Mouse (Mus musculus) megakaryocyte progenitor cell, adult 5-6 weeks (primary cell): ENCODE results near the gene Amfr. TPM values are rescaled to one million over a fixed set of nuclear protein-coding genes. Genes with fewer than 3 reads are reported as not detected.

Source experiments
- ATAC-seq: replicated peaks from 2 replicates; pipeline ENCODE4 v1.8.0; 2016; ENCODE audit warnings: mild to moderate bottlenecking, moderate TSS enrichment, inconsistent platforms; ENCODE audit not compliant: poor library complexity
- total RNA-seq, 2 experiments: library from RNA; stranded (forward) in 1 of 2; stranded (reverse) in 1 of 2; fragments of 157-497, 149-512 nt in 1 of 2; fragments of 200-1000 nt in 1 of 2; gene quantifications; 2 replicates each; pipeline versions ENCODE4 v1.2.3 to v1.2.4; 2015 to 2017

Gene Amfr
- total RNA-seq, 2 experiments from 2014 or later = 31.0 to 132 TPM

GRCm38 (mm10) chr8:93938193-93938592 is 74.4 kb downstream of the Amfr start:
- no peak for ATAC-seq

- no peak for ATAC-seq
Observed at GRCm38 (mm10) chr8:93933288-93933687, 79.4 kb downstream of the Amfr start.

GRCm38 (mm10) chr8:93932873-93933272 is 79.8 kb downstream of the Amfr start:
- ATAC-seq = peak; percentile 100

- no peak for ATAC-seq
Observed at GRCm38 (mm10) chr8:93931336-93931735, 81.3 kb downstream of the Amfr start.

- no peak for ATAC-seq
Observed at GRCm38 (mm10) chr8:93929233-93929632, 83.4 kb downstream of the Amfr start.

GRCm38 (mm10) chr8:93925513-93925912 is 87.1 kb downstream of the Amfr start:
- ATAC-seq = no peak

- no peak for ATAC-seq
Observed at GRCm38 (mm10) chr8:93923897-93924334, 88.7 kb downstream of the Amfr start.

Other genes starting within 250 kb of the Amfr start
- not detected in 2 replicates for gene Gnao1, start 202.9 kb downstream of the Amfr start, total RNA-seq (2015)
- gene Gnao1, start 202.9 kb downstream of the Amfr start, total RNA-seq (2017) = not detected in 2 replicates
- 112 and 114 TPM in 2 replicates for gene Nudt21, start 24.2 kb upstream of the Amfr start, total RNA-seq (2015)
- gene Nudt21, start 24.2 kb upstream of the Amfr start, total RNA-seq (2017) = 119 and 122 TPM in 2 replicates
- gene Ogfod1, start 24.4 kb upstream of the Amfr start, total RNA-seq (2015) = 21.7 and 26.8 TPM in 2 replicates
- gene Ogfod1, start 24.4 kb upstream of the Amfr start, total RNA-seq (2017) = 18.1 and 19.6 TPM in 2 replicates
- 7.0 and 11.9 TPM in 2 replicates for gene Bbs2, start 86.1 kb upstream of the Amfr start, total RNA-seq (2015)
- 4.1 and 4.4 TPM in 2 replicates for gene Bbs2, start 86.1 kb upstream of the Amfr start, total RNA-seq (2017)
- gene Mt4, start 124.4 kb upstream of the Amfr start, total RNA-seq (2015) = not detected in 2 replicates
- gene Mt4, start 124.4 kb upstream of the Amfr start, total RNA-seq (2017) = not detected in 2 replicates
- gene Mt3, start 139.8 kb upstream of the Amfr start, total RNA-seq (2015) = not detected in 2 replicates
- gene Mt3, start 139.8 kb upstream of the Amfr start, total RNA-seq (2017) = not detected in 2 replicates
- gene Mt2, start 159.8 kb upstream of the Amfr start, total RNA-seq (2015) = 24.5 and 53.6 TPM in 2 replicates
- 35.6 and 47.5 TPM in 2 replicates for gene Mt2, start 159.8 kb upstream of the Amfr start, total RNA-seq (2017)
- 232 and 285 TPM in 2 replicates for gene Mt1, start 166.2 kb upstream of the Amfr start, total RNA-seq (2015)
- gene Mt1, start 166.2 kb upstream of the Amfr start, total RNA-seq (2017) = 321 and 389 TPM in 2 replicates
- 26.7 and 32.4 TPM in 2 replicates for gene Nup93, start 201.7 kb upstream of the Amfr start, total RNA-seq (2015)
- gene Nup93, start 201.7 kb upstream of the Amfr start, total RNA-seq (2017) = 36.3 and 46.1 TPM in 2 replicates